Mouse (Mus musculus): ENCODE data around the gene Prim2. TPM values are rescaled to one million over a fixed set of nuclear protein-coding genes. Genes with fewer than 3 reads are reported as not detected.

Gene Prim2
- total RNA-seq, 4 experiments from 2014 or later: 6.5 to 7.9 (median 7.4) TPM

- no peak for DNase-seq (ENCODE audit: low spot score in 2 of 2)
Observed at GRCm38 (mm10) chr1:33495203-33495553, 174.4 kb downstream of the Prim2 start.

GRCm38 (mm10) chr1:33494524-33495202, 174.9 kb downstream of the Prim2 start:
- DNase-seq (ENCODE audit: low spot score in 2 of 2): no peak

GRCm38 (mm10) chr1:33490220-33490619, 179.4 kb downstream of the Prim2 start:
- no peak for DNase-seq (ENCODE audit: low spot score in 2 of 2)

GRCm38 (mm10) chr1:33488372-33488771, 181.2 kb downstream of the Prim2 start:
- DNase-seq (ENCODE audit: low spot score in 2 of 2): no peak

GRCm38 (mm10) chr1:33483746-33484145, 185.8 kb downstream of the Prim2 start:
- no peak for DNase-seq (ENCODE audit: low spot score in 2 of 2)

GRCm38 (mm10) chr1:33480382-33480781, 189.2 kb downstream of the Prim2 start:
- no peak for DNase-seq (ENCODE audit: low spot score in 2 of 2)

- DNase-seq (ENCODE audit: low spot score in 2 of 2): no peak
Observed at GRCm38 (mm10) chr1:33471069-33471468, 198.5 kb downstream of the Prim2 start.

GRCm38 (mm10) chr1:33470222-33470621, 199.4 kb downstream of the Prim2 start:
- no peak for DNase-seq (ENCODE audit: low spot score in 2 of 2)

- no peak for DNase-seq (ENCODE audit: low spot score in 2 of 2)
Observed at GRCm38 (mm10) chr1:33464234-33464633, 205.4 kb downstream of the Prim2 start.

- no peak for DNase-seq (ENCODE audit: low spot score in 2 of 2)
Observed at GRCm38 (mm10) chr1:33460703-33461102, 208.9 kb downstream of the Prim2 start.

GRCm38 (mm10) chr1:33460262-33460661, 209.3 kb downstream of the Prim2 start:
- no peak for DNase-seq (ENCODE audit: low spot score in 2 of 2)

GRCm38 (mm10) chr1:33458950-33459349, 210.6 kb downstream of the Prim2 start:
- DNase-seq (ENCODE audit: low spot score in 2 of 2): no peak

- peak in 1 of 2 experiments; percentile 24 for DNase-seq (ENCODE audit: low spot score in 2 of 2)
Observed at GRCm38 (mm10) chr1:33454251-33454650, 215.3 kb downstream of the Prim2 start.

GRCm38 (mm10) chr1:33453299-33453698, 216.3 kb downstream of the Prim2 start:
- DNase-seq (ENCODE audit: low spot score in 2 of 2): no peak

GRCm38 (mm10) chr1:33447179-33447578, 222.4 kb downstream of the Prim2 start:
- DNase-seq (ENCODE audit: low spot score in 2 of 2): no peak

- no peak for DNase-seq (ENCODE audit: low spot score in 2 of 2)
Observed at GRCm38 (mm10) chr1:33436167-33436566, 233.4 kb downstream of the Prim2 start.

Other genes starting within 250 kb of the Prim2 start
- 10 to 100 TPM; 24.1 to 30.2 (median 27.6) TPM for gene Rab23, start 50.1 kb upstream of the Prim2 start, total RNA-seq (2022)
- gene Bag2, start 88.0 kb upstream of the Prim2 start, total RNA-seq (2022): 10 to 100 TPM in 1 of 4 experiments, 1 to 10 TPM in 3; 9.5 to 10.1 (median 9.6) TPM
- gene Zfp451, start 144.8 kb upstream of the Prim2 start, total RNA-seq (2022): 10 to 100 TPM; 48.0 to 58.7 (median 54.0) TPM
- gene Bend6, start 238.0 kb upstream of the Prim2 start, total RNA-seq (2022): 100 to 1,000 TPM; 128 to 153 (median 139) TPM
- 100 to 1,000 TPM; 223 to 258 (median 235) TPM for gene Dst, start 238.4 kb upstream of the Prim2 start, total RNA-seq (2022)

Measured in left cerebral cortex, adult 8-10 months (tissue).